Mouse (Mus musculus): ENCODE measurements around the gene Oprl1.
A peak's percentile ranks its signal among the peaks of the same experiment; 100 is the strongest.

Gene Oprl1

DNA sequence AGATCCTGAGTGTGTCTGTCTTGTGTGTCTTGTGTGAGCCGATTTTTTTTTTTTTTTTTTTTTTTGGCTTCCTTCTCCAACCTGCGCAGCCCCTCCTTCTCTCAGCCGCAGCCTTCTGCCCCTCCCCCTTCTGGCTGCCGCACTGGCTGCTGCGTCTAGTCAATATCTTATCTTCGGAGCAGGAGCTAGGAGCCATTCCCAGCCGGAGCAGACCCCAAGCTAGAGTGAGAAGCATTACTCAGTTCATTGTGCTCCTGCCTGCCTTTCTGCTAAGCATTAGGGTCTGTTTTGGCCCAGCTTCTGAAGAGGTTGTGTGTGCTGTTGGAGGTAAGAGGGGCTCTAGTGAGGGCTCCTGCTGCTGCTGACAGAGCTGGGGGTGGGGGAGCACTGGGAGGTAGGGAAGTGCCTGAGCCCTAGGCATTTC lies at the start of gene Oprl1:
Gene Oprl1 (plus strand): TSS at position 114 of the 424 bp plus-strand sequence.
- DNase-seq (ENCODE audit: low read depth, low spot score) = peak; percentile 26

- DNase-seq (ENCODE audit: low read depth, low spot score) = no peak
Observed at GRCm38 (mm10) chr2:181670285-181670912, 44.4 kb upstream of the Oprl1 start.

- no peak for DNase-seq (ENCODE audit: low read depth, low spot score)
Observed at GRCm38 (mm10) chr2:181670913-181671311, 43.9 kb upstream of the Oprl1 start.

GRCm38 (mm10) chr2:181671326-181671725 lies 43.5 kb upstream of the Oprl1 start, which contains the start of gene Sox18:
TSS of gene Sox18 (minus strand) at chr2:181671640.
- DNase-seq (ENCODE audit: low read depth, low spot score) = no peak

- no peak for DNase-seq (ENCODE audit: low read depth, low spot score)
Observed at GRCm38 (mm10) chr2:181671984-181672383, 42.8 kb upstream of the Oprl1 start.

GRCm38 (mm10) chr2:181673501-181673900 lies 41.3 kb upstream of the Oprl1 start:
- no peak for DNase-seq (ENCODE audit: low read depth, low spot score)

DNA sequence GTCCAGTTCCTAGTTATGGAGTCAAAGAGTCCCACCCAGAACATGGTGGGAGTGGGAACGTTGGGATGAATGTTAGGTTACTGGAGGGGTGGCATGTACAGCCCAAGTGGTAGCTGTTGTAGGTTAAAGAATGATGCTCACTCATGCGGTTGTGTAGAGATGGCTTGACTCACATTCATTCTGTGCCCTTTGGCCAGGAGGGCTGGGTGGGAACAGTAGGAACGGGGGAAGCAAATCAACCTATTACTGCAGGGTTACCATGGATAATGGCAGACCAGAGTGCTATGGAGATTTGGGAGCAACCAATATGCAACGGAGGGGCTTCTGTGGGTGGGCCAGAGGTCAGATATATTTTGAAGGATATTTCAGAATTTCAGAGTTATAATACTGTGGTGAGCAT lies 39.9 kb upstream of the Oprl1 start:
- no peak for DNase-seq (ENCODE audit: low read depth, low spot score)

DNA sequence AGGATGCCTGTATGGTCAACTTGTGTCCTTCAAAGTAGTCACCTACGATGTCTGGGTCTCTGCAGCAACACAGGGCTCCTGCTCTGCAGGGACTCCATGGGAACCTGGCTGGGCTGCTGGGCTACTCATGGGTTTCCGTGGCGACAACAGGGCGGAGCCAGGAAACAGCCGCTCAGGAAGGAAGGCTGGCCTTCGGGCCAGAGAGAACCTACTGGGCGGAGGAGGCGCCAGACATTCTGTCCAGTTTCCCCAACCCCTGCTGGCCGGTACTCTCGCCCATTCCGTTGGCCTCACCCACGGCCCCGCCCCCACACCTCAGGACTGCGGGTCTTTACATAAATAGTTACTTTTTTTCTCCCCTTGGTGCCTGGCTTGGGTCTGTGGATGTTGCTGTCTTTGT lies 39.4 kb upstream of the Oprl1 start:
- DNase-seq (ENCODE audit: low read depth, low spot score) = peak; percentile 55

DNA sequence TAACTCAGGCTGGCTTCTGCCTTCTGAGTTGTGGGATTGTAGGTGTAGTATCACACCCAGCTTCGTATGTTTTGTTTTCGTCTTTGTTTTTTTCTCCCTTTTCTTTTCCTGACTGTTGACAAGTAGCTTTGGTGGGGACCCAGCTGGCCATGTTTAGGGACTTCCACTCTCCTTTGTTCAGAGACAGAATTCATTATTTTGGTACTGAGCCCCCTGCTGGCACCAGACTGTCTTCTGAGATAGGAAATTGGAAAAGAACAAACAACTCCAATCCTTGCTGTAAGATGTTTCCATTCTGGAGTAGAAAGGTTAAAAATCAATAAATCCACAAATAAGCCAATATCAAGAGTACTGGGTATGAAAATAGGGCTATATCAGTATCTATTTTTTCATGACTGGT lies 38.4 kb upstream of the Oprl1 start:
- DNase-seq (ENCODE audit: low read depth, low spot score) = no peak

DNA sequence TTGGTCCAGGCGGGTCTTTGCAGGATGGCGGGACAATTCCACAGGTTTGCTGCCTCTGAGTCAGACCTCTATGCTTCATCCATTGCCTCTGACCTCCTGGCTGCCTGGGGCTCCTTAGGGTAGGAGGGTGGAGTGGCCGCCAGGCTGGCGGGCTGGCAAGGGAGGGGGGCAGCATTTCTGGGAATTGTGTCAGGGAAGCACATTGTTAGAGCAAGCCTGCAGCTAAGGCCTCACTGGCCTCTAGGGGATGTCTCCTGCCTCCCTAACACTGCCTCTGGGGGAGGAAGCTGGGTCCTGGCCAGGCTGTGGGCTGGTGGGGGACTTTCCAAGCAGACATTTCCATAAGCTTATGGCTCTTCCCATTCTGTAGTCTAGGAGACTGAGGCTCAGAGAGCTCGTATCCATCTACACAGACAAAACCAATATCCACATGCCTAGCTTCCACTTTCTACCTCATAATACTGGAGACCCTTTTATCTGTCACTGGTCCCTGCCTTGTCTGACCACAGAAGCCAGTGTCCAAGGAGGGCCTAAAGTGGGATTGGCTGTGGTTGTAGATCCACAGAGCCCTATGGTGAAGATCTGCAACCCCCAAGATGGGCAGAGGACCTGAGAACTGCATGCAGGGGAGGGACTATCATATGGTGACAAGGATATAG lies 37.6 kb upstream of the Oprl1 start:
- DNase-seq (ENCODE audit: low read depth, low spot score) = no peak

DNA sequence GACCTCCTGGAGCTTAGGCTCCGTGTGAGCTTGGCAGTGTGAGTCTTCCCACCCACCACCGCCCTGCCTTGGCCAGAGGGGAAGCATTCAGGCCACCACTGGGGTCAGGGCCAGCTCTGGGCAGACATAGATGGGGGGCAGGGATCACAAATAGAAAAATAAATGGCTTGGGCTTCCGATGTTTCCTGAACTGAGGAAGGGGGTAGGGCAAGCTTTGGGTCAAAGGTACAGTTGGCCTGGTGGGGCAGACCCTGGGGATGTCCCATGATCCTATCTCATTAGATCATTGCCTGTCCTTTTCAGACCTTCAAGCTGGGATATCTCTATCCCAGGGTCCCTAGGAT lies 37.1 kb upstream of the Oprl1 start:
- no peak for DNase-seq (ENCODE audit: low read depth, low spot score)

DNA sequence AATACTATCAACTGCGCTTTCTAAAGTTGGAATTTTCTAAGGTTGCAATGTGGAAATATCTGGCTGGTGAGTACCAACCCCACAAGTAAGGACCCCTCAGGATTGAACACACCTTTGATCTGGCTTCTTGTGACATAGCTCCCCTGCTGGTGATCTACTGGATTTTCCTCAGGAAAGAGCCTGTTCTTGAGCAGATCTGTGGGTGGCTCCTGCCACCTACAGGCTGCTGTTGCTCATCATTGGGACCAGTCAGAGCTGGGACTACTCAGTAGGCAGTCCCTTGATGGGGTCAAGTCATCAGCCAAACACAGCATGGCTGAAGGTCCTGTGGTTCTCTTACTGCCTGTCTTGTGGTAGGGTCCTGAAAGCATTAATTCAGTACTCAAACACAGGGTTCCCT lies 36.0 kb upstream of the Oprl1 start:
- peak; percentile 86 for DNase-seq (ENCODE audit: low read depth, low spot score)

DNA sequence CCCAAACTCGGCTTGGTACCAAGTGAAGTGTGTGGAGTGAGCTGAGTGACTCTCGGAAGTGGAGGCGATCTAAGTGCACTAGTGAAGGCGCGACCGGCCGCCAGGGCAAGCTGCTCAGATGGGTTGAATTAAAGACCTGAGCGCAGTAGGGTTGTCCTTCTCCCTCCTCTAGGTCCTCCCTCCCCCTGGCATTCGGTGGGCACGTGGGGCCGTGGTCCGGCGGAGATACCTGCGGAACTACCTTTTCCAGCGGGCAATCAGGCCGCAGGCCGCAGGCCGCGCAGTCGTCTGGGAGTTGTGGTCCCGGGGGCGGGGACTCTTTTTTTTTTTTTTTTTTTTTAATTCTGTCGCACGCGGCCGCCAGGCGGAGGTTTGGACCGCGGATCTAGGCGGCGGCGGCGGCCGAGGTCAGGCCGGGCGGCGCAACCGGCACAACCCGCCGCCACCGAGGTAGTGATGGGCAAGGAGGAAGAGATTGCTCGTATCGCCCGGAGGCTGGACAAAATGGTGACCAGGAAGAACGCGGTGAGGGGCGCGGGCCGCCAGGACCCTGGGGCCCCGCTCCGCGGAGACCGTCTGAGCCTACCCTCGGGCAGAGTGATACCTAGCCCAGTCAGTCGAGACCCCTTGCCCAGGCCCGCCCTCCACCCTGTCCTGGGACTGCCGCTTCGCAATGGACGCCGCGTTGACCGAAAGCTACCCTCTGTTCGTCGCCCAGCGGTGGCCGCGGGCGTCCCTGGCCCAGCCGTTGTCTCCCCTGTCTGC lies 34.7 kb upstream of the Oprl1 start, which contains the start of gene Tcea2:
Gene Tcea2 (plus strand): TSS at position 360 of the 765 bp plus-strand sequence.
- peak; percentile 75 for DNase-seq (ENCODE audit: low read depth, low spot score)

DNA sequence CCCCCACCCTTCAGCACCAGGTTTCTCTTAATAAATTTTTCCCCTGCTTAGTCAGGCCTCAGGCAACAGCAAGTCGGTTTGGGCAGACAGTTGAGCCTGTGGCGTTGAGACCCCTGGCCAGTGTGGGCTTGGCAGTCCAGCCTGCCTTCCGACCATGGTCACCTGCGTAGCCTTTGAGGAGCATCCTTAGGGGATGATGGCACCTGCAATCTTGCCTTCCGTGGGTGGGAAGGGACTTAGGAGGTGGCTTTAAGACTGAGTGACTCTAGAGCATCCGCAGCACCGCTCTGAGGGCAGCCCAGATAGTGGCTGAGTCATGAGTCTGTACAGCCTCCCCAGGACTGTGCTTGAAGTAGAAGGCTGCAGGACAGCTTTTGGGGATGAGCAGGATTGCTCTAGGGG lies 34.1 kb upstream of the Oprl1 start:
- no peak for DNase-seq (ENCODE audit: low read depth, low spot score)

DNA sequence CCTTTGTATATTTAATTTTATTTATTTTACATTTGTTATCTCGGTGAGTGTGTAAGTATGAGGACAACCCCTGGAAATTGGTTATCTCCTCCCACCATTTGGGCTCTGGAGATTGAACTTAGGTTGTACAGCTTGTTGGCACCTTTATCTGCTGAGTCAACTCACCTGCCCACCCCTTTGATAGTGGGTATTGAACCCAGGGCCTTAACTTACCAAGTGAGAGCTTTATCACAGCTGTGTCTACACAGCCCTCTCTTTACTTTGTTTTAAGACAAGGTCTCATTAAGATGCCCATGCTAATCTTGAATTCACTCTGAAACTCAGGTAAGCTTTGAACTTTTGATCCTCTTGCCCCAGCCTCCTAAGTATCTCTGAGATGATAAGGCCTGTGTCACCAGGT lies 32.8 kb upstream of the Oprl1 start:
- DNase-seq (ENCODE audit: low read depth, low spot score) = no peak

GRCm38 (mm10) chr2:181683381-181683780 lies 31.4 kb upstream of the Oprl1 start:
- no peak for DNase-seq (ENCODE audit: low read depth, low spot score)

GRCm38 (mm10) chr2:181684713-181685112 lies 30.1 kb upstream of the Oprl1 start:
- no peak for DNase-seq (ENCODE audit: low read depth, low spot score)

GRCm38 (mm10) chr2:181685686-181686085 lies 29.1 kb upstream of the Oprl1 start:
- no peak for DNase-seq (ENCODE audit: low read depth, low spot score)

- no peak for DNase-seq (ENCODE audit: low read depth, low spot score)
Observed at GRCm38 (mm10) chr2:181687586-181687985, 27.2 kb upstream of the Oprl1 start.

DNA sequence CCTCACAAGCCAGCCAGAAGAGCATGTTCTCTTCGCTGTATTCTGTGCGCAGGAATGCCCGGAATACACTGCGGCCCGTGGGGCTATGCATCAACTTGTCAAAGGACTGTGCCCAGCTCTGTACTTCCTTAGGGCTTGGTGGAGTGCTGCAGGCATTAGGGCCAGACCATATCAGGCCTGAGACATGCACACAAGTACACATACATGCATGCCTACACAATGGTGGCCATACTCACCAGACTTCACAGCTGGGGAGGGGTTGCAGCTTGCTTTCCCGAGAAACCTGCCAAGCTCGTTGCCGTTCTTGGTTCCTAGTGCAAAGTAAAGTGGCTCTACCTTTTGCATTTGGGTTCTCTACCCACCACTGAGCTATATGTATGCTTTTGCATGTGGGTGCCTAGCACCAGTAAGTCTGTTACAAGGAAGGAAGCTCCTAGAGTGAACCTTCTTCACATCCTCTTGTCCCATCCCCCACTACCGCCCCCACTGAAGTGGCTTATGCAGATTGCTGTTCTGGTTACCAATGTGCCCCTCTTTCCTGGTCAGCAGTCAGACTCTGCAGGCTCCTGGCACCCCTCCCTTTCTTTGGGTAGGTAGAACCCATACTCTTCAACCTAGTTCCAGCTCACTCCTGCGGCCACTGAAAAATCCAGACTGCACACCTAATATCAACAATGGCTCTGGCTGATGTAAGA lies 25.2 kb upstream of the Oprl1 start:
- DNase-seq (ENCODE audit: low read depth, low spot score) = no peak

DNA sequence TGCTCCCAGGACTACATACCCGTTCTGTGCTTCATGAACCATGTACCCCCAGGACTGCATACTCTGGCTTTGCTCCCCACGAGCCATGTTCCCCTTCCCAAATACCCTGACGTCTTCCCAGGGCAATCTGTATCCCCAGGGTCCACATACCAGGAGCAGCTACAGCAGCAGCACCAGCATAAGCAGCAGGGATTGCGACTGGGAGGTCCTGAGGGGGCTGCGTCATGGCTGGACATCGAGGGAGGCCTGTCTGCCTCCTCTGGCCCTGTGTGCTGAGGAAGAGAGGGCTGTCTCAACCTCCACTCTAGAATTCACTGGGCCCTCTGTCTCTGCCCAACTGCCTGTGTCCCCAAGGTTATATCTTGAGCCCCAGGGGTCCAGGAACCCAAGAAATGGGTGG lies 23.7 kb upstream of the Oprl1 start:
- DNase-seq (ENCODE audit: low read depth, low spot score) = no peak

DNA sequence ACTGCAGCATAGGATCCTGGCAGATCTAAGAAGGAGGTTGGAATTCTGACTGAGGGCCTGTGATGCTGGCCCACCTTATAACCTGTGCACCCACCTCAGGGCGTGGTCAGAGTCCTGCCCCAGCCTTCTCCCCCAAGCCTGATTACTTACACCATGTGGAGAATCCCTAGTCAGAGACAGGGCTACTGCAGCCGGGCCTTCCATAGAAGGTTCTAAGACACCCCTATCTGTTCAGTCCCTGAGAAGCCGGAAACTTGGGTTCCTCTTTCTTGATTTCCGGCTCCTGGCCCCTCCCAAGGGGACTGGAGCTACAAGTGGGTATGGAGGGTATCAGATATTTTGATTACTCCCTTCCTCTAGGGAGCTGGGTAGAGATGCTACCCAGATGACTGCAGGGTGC lies 23.2 kb upstream of the Oprl1 start:
- DNase-seq (ENCODE audit: low read depth, low spot score) = no peak
